Mouse (Mus musculus) mouse trophoblast stem cell (cell line): ENCODE measurements around the gene Pxylp1.
"Not testable (repeated sequence)": the region's sequence is repeated elsewhere in the genome, so short reads cannot be mapped to it uniquely, and the experiment has no call there.

Experiments used
- in situ Hi-C, 2 experiments: fragments of 300-500 bp; cut with MseI, MboI; formaldehyde crosslinking; loops; 2 replicates in 1 of 2; 3 replicates in 1 of 2; pipeline ENCODE4 v1.15.1; 2025

Pxylp1 gene

GRCm38 (mm10) chr9:96892546-96892945 is at the start of gene Pxylp1:
Gene Pxylp1, minus strand, starts transcription at chr9:96892669.
- in situ Hi-C loops: no loop called here

GRCm38 (mm10) chr9:96938887-96939286 is 46.4 kb upstream of the Pxylp1 start:
- in situ Hi-C loops: no loop called here

- in situ Hi-C loops: not testable (repeated sequence)
Observed at GRCm38 (mm10) chr9:96936427-96936826, 44.0 kb upstream of the Pxylp1 start.

GRCm38 (mm10) chr9:96935556-96936300 is 43.3 kb upstream of the Pxylp1 start:
- in situ Hi-C loops: no loop called here

- in situ Hi-C loops: no loop called here
Observed at GRCm38 (mm10) chr9:96934816-96935215, 42.3 kb upstream of the Pxylp1 start.

- in situ Hi-C loops: no loop called here
Observed at GRCm38 (mm10) chr9:96932751-96933150, 40.3 kb upstream of the Pxylp1 start.

- in situ Hi-C loops: no loop called here
Observed at GRCm38 (mm10) chr9:96923577-96924316, 31.3 kb upstream of the Pxylp1 start.

GRCm38 (mm10) chr9:96923119-96923518 is 30.6 kb upstream of the Pxylp1 start:
- in situ Hi-C loops: no loop called here

- in situ Hi-C loops: loop anchor here (5.0 kb wide), 1 partner anchor 150 kb away; no protein-coding TSS in a partner anchor
Observed at GRCm38 (mm10) chr9:96916620-96917538, 24.4 kb upstream of the Pxylp1 start.

- in situ Hi-C loops: loop anchor here (5.0 kb wide), 1 partner anchor 151 kb away; no protein-coding TSS in a partner anchor
Observed at GRCm38 (mm10) chr9:96916076-96916475, 23.6 kb upstream of the Pxylp1 start.

GRCm38 (mm10) chr9:96914851-96915250 is 22.4 kb upstream of the Pxylp1 start:
- in situ Hi-C loops: loop anchor here (5.0 kb wide), 1 partner anchor 152 kb away; no protein-coding TSS in a partner anchor

- in situ Hi-C loops: no loop called here
Observed at GRCm38 (mm10) chr9:96914005-96914404, 21.5 kb upstream of the Pxylp1 start.

GRCm38 (mm10) chr9:96909503-96909902 is 17.0 kb upstream of the Pxylp1 start:
- in situ Hi-C loops: no loop called here

- in situ Hi-C loops: no loop called here
Observed at GRCm38 (mm10) chr9:96908737-96909136, 16.3 kb upstream of the Pxylp1 start.

GRCm38 (mm10) chr9:96904360-96905355 is 12.2 kb upstream of the Pxylp1 start:
- in situ Hi-C loops: no loop called here

- in situ Hi-C loops: no loop called here
Observed at GRCm38 (mm10) chr9:96899717-96900116, 7.2 kb upstream of the Pxylp1 start.

GRCm38 (mm10) chr9:96899004-96899403 is 6.5 kb upstream of the Pxylp1 start:
- in situ Hi-C loops: no loop called here

- in situ Hi-C loops: no loop called here
Observed at GRCm38 (mm10) chr9:96896690-96897089, 4.2 kb upstream of the Pxylp1 start.

GRCm38 (mm10) chr9:96893582-96893981 is 1.1 kb upstream of the Pxylp1 start:
- in situ Hi-C loops: no loop called here
